Mouse (Mus musculus) CH12.LX (cell line): Measurements from ENCODE around the gene St6gal1. TPM values are rescaled to one million over a fixed set of nuclear protein-coding genes. Genes with fewer than 3 reads are reported as not detected.
A peak's percentile ranks its signal among the peaks of the same experiment; 100 is the strongest.

Experiments used
- DNase-seq: peaks from one replicate; pipeline ENCODE4 v3.0.0-alpha.2; 2013; ENCODE audit errors: extremely low read depth
- H3K27ac ChIP-seq: 2 replicates; pipeline ENCODE4 v1.5.1; 2012; ENCODE audit warnings: low read depth, mild to moderate bottlenecking, control low read depth, moderate library complexity; ENCODE audit not compliant: insufficient read depth
- H3K27me3 ChIP-seq: replicated peaks from 2 replicates; pipeline ENCODE3; 2012; ENCODE audit warnings: inconsistent platforms
- H3K36me3 ChIP-seq, 2 experiments: replicated peaks in 1 of 2; 2 replicates each; pipeline versions ENCODE3 to v1.6.1; 2012; ENCODE audit warnings: inconsistent platforms in 1 of 2, low read length in 1 of 2, mild to moderate bottlenecking in 1 of 2, mixed read lengths in 1 of 2, moderate library complexity in 1 of 2; ENCODE audit not compliant: control insufficient read depth in 1 of 2, insufficient read depth in 1 of 2
- H3K4me1 ChIP-seq, 2 experiments: 2 replicates each; pipeline ENCODE4 v1.6.1; 2012; ENCODE audit warnings: inconsistent platforms in 1 of 2, moderate library complexity in 1 of 2; ENCODE audit not compliant: insufficient read depth in 2 of 2, control insufficient read depth in 1 of 2
- H3K4me2 ChIP-seq: 2 replicates; pipeline ENCODE4 v1.6.1; 2012; ENCODE audit warnings: low read depth, mild to moderate bottlenecking, control low read depth; ENCODE audit not compliant: poor library complexity, insufficient read depth, severe bottlenecking
- H3K4me3 ChIP-seq, 3 experiments: fragments of 150-350 bp in 1 of 3; sonication (generic) in 1 of 3; replicated peaks in 1 of 3; 2 replicates each; pipeline versions ENCODE3 to v1.5.1; 2011 to 2012; ENCODE audit warnings: low read depth in 2 of 3, low read length in 2 of 3, mild to moderate bottlenecking in 2 of 3, moderate library complexity in 2 of 3, control low read depth in 1 of 3, improper control_type of control experiment in 1 of 3, inconsistent platforms in 1 of 3, mixed read lengths in 1 of 3; ENCODE audit not compliant: poor library complexity in 1 of 3
- H3K79me2 ChIP-seq: replicated peaks from 2 replicates; pipeline ENCODE4 v1.6.1; 2012; ENCODE audit warnings: mild to moderate bottlenecking, moderate library complexity; ENCODE audit not compliant: control insufficient read depth, poor library complexity, insufficient read depth, severe bottlenecking; ENCODE audit errors: extremely low read depth
- H3K9ac ChIP-seq: 2 replicates; pipeline ENCODE4 v1.6.1; 2012; ENCODE audit warnings: low read depth, mild to moderate bottlenecking, control low read depth, moderate library complexity; ENCODE audit not compliant: insufficient read depth
- H3K9me3 ChIP-seq: replicated peaks from 2 replicates; pipeline ENCODE3; 2012; ENCODE audit warnings: low read length, inconsistent platforms, mixed read lengths
- BHLHE40 ChIP-seq: IDR thresholded peaks from 2 replicates; pipeline ENCODE4 v1.6.1; 2011; ENCODE audit warnings: mild to moderate bottlenecking, low read depth, low read length, improper control_type of control experiment
- EP300 ChIP-seq: IDR thresholded peaks from 2 replicates; pipeline ENCODE4 v1.6.1; 2011; ENCODE audit warnings: low read length, improper control_type of control experiment
- ETS1 ChIP-seq: conservative IDR thresholded peaks from 2 replicates; pipeline ENCODE4 v1.6.1; 2012; ENCODE audit warnings: low read depth, mild to moderate bottlenecking, inconsistent platforms, low read length, improper control_type of control experiment, moderate library complexity
- IRF4 ChIP-seq: IDR thresholded peaks from 2 replicates; pipeline ENCODE4 v1.6.1; 2014; ENCODE audit warnings: low read depth, mild to moderate bottlenecking, inconsistent platforms, low read length, improper control_type of control experiment
- JUN ChIP-seq: IDR thresholded peaks from 2 replicates; pipeline ENCODE4 v1.6.1; 2011; ENCODE audit warnings: low read depth, mild to moderate bottlenecking, low read length, improper control_type of control experiment, moderate library complexity; ENCODE audit not compliant: insufficient read depth
- JUND ChIP-seq: conservative IDR thresholded peaks from 2 replicates; pipeline ENCODE4 v1.6.1; 2011; ENCODE audit warnings: low read depth, low read length, improper control_type of control experiment
- KAT2A ChIP-seq: IDR thresholded peaks from 2 replicates; pipeline ENCODE4 v1.6.1; 2012; ENCODE audit warnings: low read length, improper control_type of control experiment, inconsistent platforms; ENCODE audit not compliant: insufficient replicate concordance
- MAX ChIP-seq: IDR thresholded peaks from 2 replicates; pipeline ENCODE4 v1.6.1; 2011; ENCODE audit warnings: low read length, improper control_type of control experiment
- MAZ ChIP-seq: IDR thresholded peaks from 2 replicates; pipeline ENCODE4 v1.6.1; 2012; ENCODE audit warnings: low read depth, mild to moderate bottlenecking, inconsistent platforms, low read length, improper control_type of control experiment, moderate library complexity
- MXI1 ChIP-seq: IDR thresholded peaks from 2 replicates; pipeline ENCODE4 v1.6.1; 2011; ENCODE audit warnings: mild to moderate bottlenecking, low read depth, low read length, improper control_type of control experiment
- NRF1 ChIP-seq: IDR thresholded peaks from 2 replicates; pipeline ENCODE4 v1.6.1; 2014; ENCODE audit warnings: low read depth, mild to moderate bottlenecking, inconsistent platforms, low read length, improper control_type of control experiment, moderate library complexity
- RAD21 ChIP-seq: IDR thresholded peaks from 2 replicates; pipeline ENCODE4 v1.6.1; 2011; ENCODE audit warnings: low read depth, mild to moderate bottlenecking, low read length, improper control_type of control experiment, moderate library complexity
- RCOR1 ChIP-seq: conservative IDR thresholded peaks from 2 replicates; pipeline ENCODE4 v1.6.1; 2012; ENCODE audit warnings: low read depth, mild to moderate bottlenecking, inconsistent platforms, low read length, improper control_type of control experiment
- SMC3 ChIP-seq: IDR thresholded peaks from 2 replicates; pipeline ENCODE4 v1.6.1; 2011; ENCODE audit warnings: low read depth, low read length, improper control_type of control experiment
- TBP ChIP-seq: conservative IDR thresholded peaks from 2 replicates; pipeline ENCODE4 v1.6.1; 2011; ENCODE audit warnings: low read depth, low read length, improper control_type of control experiment
- TCF12 ChIP-seq: IDR thresholded peaks from 2 replicates; pipeline ENCODE4 v1.6.1; 2014; ENCODE audit warnings: low read depth, mild to moderate bottlenecking, inconsistent platforms, low read length, improper control_type of control experiment
- UBTF ChIP-seq: IDR thresholded peaks from 2 replicates; pipeline ENCODE4 v1.6.1; 2012; ENCODE audit warnings: low read depth, mild to moderate bottlenecking, inconsistent platforms, low read length, improper control_type of control experiment, moderate library complexity
- ZC3H11A ChIP-seq: IDR thresholded peaks from 2 replicates; pipeline ENCODE4 v1.6.1; 2012; ENCODE audit warnings: low read depth, mild to moderate bottlenecking, inconsistent platforms, low read length, improper control_type of control experiment
- dilution Hi-C: fragments of 300-500 bp; cut with MboI; formaldehyde crosslinking; loops from 2 replicates; pipeline ENCODE4 v1.14.3; 2020; ENCODE audit warnings: low sequenced_read_pairs; ENCODE audit not compliant: extremely low pct_unique_long_range_greater_than_20kb, extremely low pct_ligation_motif_present
- in situ Hi-C: fragments of 300-500 bp; cut with MboI; formaldehyde crosslinking; loops from 3 replicates; pipeline ENCODE4 v1.14.3; 2019; ENCODE audit warnings: low sequenced_read_pairs, low pct_ligation_motif_present, low pct_unique_long_range_greater_than_20kb, mixed read lengths
- polyA plus RNA-seq: library from polyadenylated mRNA; unstranded; fragments of >175 nt; gene quantifications from 2 replicates; pipeline ENCODE4 v1.2.1, GENCODE M21; 2012; ENCODE audit warnings: low read depth; ENCODE audit not compliant: insufficient read length
- total RNA-seq, 2 experiments: library from RNA; depleted of rRNA; stranded (reverse); fragments of 300-350 nt in 1 of 2; fragments of >200 nt in 1 of 2; gene quantifications; 2 replicates each; pipeline ENCODE4 v1.2.3; 2012 to 2014

The St6gal1 gene
- total and polyA plus RNA-seq, 3 experiments = 64.5 to 168 (median 67.8) TPM

DNA sequence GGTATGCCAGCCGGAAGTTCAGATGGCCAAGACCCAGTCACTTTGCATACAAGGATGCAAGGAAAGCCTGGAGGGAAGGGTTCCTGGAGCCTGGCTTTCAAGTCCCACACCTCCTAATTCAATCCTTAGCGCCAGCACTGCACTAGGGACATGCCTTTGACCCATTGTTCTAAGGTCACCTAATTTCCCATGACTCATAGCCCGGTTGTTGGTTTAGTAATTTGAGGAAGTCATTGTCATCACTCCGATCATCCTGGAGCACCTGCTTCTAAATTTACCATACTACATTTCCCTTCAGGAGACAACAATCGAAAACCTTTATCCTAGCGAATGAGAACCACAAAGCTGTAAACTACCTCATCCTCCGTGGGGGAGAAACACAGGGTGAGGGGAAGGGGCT is 10.2 kb upstream of the St6gal1 start:
- dilution Hi-C loops = no loop called here
- Histone ChIP-seq H3K27me3 (no peaks in the 10 kb centered on the region), H3K4me1 (peaks cover 11 to 12% of the 10 kb centered on the region in 2 experiments), H3K9ac (no peak overlapping the region), H3K4me2 (no peak overlapping the region), H3K36me3 (no peaks in the 10 kb centered on the region), H3K9me3 (no peaks in the 10 kb centered on the region), H3K4me3 (no peak overlapping the region), H3K27ac (no peak overlapping the region), H3K79me2 (no peaks in the 10 kb centered on the region)
- DNase-seq = peak; percentile 48
- in situ Hi-C loops = no loop called here
- TF ChIP-seq TCF12 (0 out of 2 replicates have a peak, but pooled peaks have one; percentile 39), MXI1 (no peak), EP300 (peak; percentile 87), ZC3H11A (no peak), ETS1 (peak; percentile 72), KAT2A (no peak), SMC3 (no peak), UBTF (no peak), BHLHE40 (peak; percentile 44), RAD21 (no peak), IRF4 (peak; percentile 72), JUN (peak; percentile 28; the same call in 1 of the 2 replicates), RCOR1 (no peak), TBP (no peak), MAX (no peak), NRF1 (no peak), JUND (peak; percentile 56; the same call in 1 of the 2 replicates), MAZ (no peak)

DNA sequence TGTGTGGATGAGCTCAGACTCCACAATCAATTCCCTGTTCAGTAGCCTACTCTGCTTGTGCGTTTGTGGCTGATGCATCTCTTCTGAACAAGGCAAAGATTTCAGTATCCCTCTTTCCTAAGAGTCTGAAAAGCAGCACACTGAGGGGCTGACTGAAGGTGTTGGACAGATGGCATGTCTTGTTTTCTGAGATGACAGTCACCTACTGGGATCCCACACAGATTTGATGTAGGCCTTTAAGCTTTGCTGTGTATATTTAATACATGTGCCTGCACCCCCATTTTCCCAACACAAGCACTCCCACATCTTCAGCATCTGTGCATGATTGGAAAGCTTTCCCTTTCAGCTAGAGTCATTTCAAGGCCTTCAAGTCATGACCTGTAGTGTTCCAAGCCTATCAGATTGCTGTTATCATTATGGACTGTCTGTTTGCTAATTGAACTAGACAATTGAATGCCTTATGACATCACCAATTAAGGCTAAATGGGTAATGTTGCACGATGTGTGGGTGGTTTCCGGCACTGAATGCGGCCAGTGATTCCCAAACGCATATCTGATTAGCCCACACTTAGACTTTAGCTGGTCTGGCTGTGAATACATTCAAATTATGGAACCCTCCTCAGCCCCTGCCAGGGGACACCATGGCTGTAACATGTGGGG is 9.2 kb upstream of the St6gal1 start:
- TF ChIP-seq MAX = no peak
- TF ChIP-seq, all 38 proteins: peak for 0
- H3K36me3 ChIP-seq = no peaks in the 10 kb centered on the region
- no peaks in the 10 kb centered on the region for H3K27me3 ChIP-seq
- H3K79me2 ChIP-seq = no peaks in the 10 kb centered on the region
- H3K4me1 ChIP-seq = peaks cover 11 to 12% of the 10 kb centered on the region in 2 experiments
- dilution Hi-C loops (no loop called here), in situ Hi-C loops (no loop called here)
- H3K4me3 ChIP-seq = no peak overlapping the region
- H3K4me2 ChIP-seq = no peak overlapping the region
- no peak overlapping the region for H3K27ac ChIP-seq
- H3K9ac ChIP-seq = no peak overlapping the region
- no peak for DNase-seq
- no peaks in the 10 kb centered on the region for H3K9me3 ChIP-seq
